Mouse (Mus musculus) CD4-positive naive resting alpha-beta T cell, adult 76 days (primary cell): ENCODE data around the gene Washc1. TPM values are rescaled to one million over a fixed set of nuclear protein-coding genes. Genes with fewer than 3 reads are reported as not detected.

Experiments
- total RNA-seq: library from RNA; stranded (reverse); gene quantifications from one replicate; pipeline ENCODE4 v1.2.4, GENCODE M21; 2023

The Washc1 gene
- total RNA-seq, result 49.8 TPM

GRCm38 (mm10) chr17:66111402-66111959 lies at the start of gene Washc1:
Gene Washc1, plus strand, starts transcription at chr17:66111545.

GRCm38 (mm10) chr17:66076934-66077333 lies 34.4 kb upstream of the Washc1 start, which contains the start of gene Ankrd12:
Gene Ankrd12, minus strand, starts transcription at chr17:66077089.

DNA sequence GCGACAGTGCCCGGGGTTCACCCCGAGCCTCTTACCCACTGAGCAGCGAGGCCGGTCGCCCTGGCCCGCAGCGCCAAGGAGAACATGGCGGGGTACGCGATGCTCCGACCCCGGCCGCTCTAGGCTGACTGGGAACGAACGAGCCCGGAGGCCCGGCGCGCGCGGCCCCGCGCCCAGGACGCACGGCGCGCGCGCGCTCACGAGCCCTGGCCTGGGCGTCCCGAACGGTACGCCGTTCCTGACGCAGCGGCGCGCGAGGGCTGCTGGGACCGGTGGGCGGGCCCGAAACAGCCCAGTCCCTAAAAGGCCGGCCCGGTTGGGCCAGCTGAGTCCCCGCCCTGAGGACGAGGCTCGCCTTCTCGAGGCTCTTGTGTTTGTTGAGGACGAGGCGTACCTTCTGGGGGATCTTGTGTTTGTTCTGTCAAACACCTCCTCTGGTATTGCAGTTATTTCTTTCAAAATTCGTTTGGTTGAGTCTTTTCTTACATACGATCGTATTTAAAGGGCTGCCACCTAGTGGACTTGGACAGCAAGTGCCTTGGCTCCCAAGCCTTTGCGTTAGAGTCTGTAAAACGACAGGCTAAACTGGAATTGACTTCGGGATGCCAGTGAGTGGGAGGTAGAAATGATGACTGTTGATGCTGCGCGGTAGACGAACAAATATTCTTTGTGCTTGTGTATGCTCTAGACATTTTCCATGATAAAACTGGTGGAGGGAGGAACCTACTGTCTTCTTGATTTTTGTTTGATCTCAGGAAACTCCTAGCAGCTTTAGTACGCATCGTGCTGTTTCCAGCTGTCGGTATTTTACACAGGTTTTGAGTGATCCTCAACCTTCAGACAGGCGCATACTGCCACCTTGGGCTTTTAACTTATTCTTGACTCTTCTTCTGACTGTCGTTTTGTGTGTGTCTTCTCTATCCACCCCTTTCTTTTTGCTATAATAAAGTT lies 9.7 kb upstream of the Washc1 start, which contains the start of gene Ndufv2:
Ndufv2 (minus strand) TSS at position 180 of the 951 bp plus-strand sequence.

GRCm38 (mm10) chr17:66123066-66123815 lies 11.9 kb downstream of the Washc1 start, which contains the start of gene Ddx11:
Gene Ddx11, plus strand, starts transcription at chr17:66123520.

Other genes starting within 250 kb of the Washc1 start
- 29.7 TPM for gene Ralbp1, start 225.7 kb upstream of the Washc1 start, total RNA-seq
- gene Twsg1, start 160.3 kb upstream of the Washc1 start, total RNA-seq, result 20.5 TPM
- 82.7 TPM for gene Ankrd12, start 34.5 kb upstream of the Washc1 start, total RNA-seq
- gene Ndufv2, start 10.0 kb upstream of the Washc1 start, total RNA-seq, result 48.9 TPM
- gene Ddx11, start 12.0 kb downstream of the Washc1 start, total RNA-seq, result 25.7 TPM